Mouse (Mus musculus) olfactory bulb, adult 2 months (tissue): ENCODE measurements around the gene Asxl1.

Source experiments
- CTCF ChIP-seq: fragments of 200-500 bp; IDR thresholded peaks from 2 replicates; pipeline ENCODE4 v1.5.1; 2012; ENCODE audit warnings: low read depth, mild to moderate bottlenecking, low read length, moderate library complexity; ENCODE audit not compliant: insufficient read depth
- POLR2A ChIP-seq: fragments of 200-500 bp; IDR thresholded peaks from 2 replicates; pipeline ENCODE4 v1.6.1; 2012; ENCODE audit warnings: mild to moderate bottlenecking, low read depth, low read length, moderate library complexity; ENCODE audit not compliant: insufficient read depth

GRCm38 (mm10) chr2:153433859-153434258, 88.2 kb downstream of the Asxl1 start:
- no peak for TF ChIP-seq CTCF
- TF ChIP-seq POLR2A, result no peak
